Mouse (Mus musculus) erythroid progenitor cell, adult 5-6 weeks (primary cell): Measurements from ENCODE around the gene Fkbp4. TPM values are rescaled to one million over a fixed set of nuclear protein-coding genes. Genes with fewer than 3 reads are reported as not detected.
"Not testable (repeated sequence)": the region's sequence is repeated elsewhere in the genome, so short reads cannot be mapped to it uniquely, and the experiment has no call there.

Source experiments
- ATAC-seq: replicated peaks from 2 replicates; pipeline ENCODE4 v1.8.0; 2016; ENCODE audit warnings: moderate number of reproducible peaks, mild to moderate bottlenecking, moderate TSS enrichment, inconsistent platforms; ENCODE audit not compliant: poor library complexity, low FRiP score, severe bottlenecking
- total RNA-seq, 2 experiments: library from RNA; stranded (forward) in 1 of 2; stranded (reverse) in 1 of 2; fragments of 150-400 nt in 1 of 2; fragments of 186-747, 209-891 nt in 1 of 2; gene quantifications; 2 replicates each; pipeline versions ENCODE4 v1.2.3 to v1.2.4; 2015 to 2017; ENCODE audit warnings: low replicate concordance in 2 of 2

Fkbp4 gene
- total RNA-seq, 2 experiments from 2014 or later: 23.5 to 44.4 TPM

DNA sequence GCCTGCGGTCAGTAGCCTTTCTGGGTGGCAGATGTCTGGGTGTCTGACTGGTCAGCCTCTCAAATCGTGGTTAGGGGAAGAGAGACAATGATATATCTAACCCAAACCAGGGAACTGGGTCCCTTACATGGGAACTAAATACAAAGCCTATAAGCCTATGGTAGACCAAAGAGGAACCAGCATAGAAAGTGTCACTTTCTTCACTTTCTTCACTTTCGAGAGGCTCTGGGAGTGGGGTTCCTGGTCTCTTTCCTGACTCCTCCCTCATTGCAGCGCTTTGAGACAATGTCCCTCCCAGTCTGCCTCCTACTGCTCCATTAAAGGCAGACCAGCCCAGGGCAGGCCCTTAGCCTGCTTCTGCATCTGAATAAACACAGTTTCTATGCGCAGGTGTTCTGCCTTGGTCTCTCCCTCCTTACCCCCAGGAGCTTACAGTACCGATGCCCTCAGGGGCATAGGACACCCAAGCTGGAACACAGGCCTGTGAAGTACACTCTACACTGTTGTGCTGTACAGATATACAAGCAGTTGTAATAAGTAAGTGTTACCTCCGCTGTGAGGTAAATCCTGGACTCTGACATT, 29.8 kb downstream of the Fkbp4 start:
- ATAC-seq: no peak

- no peak for ATAC-seq
Observed at GRCm38 (mm10) chr6:128404708-128405107, 33.8 kb downstream of the Fkbp4 start.

DNA sequence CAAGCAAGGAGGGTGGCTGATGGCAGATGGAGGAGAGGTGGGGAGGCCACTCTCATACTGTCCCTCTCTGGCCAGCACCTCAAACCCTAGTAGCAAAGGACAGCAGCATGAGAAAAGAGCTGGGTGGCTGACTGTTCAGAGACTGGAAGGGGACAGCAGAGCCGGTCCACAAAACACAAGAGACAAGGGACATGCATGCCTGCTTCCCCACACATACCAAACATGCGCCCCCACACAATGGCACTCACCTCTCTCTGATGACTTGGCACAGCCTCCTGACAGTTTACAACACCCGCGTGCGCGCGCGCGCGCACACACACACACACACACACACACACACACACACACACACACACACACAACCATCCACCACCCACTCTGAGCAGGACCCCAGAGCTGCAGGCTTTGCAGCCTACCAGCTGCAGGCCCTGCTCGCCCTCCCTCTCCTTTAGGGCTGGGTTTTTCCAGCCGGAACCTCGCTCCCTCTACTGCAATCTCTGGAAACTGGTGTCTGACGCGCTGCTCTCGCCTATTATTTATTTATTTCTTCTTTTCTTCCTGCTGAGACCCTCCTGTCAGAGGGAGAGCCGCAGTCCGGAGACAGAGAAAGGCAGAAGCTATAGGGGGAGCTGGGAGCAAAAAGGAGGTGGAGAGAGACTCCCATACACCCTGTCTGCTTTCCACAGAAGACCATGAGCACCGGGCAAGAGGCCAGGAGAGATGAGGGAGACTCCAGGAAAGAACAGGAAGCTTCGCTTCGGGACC, 38.9 kb downstream of the Fkbp4 start:
- ATAC-seq: no peak

- no peak for ATAC-seq
Observed at GRCm38 (mm10) chr6:128398996-128399395, 39.5 kb downstream of the Fkbp4 start, which contains the start of gene Nrip2. Gene Nrip2 (plus strand): TSS chr6:128399296.

DNA sequence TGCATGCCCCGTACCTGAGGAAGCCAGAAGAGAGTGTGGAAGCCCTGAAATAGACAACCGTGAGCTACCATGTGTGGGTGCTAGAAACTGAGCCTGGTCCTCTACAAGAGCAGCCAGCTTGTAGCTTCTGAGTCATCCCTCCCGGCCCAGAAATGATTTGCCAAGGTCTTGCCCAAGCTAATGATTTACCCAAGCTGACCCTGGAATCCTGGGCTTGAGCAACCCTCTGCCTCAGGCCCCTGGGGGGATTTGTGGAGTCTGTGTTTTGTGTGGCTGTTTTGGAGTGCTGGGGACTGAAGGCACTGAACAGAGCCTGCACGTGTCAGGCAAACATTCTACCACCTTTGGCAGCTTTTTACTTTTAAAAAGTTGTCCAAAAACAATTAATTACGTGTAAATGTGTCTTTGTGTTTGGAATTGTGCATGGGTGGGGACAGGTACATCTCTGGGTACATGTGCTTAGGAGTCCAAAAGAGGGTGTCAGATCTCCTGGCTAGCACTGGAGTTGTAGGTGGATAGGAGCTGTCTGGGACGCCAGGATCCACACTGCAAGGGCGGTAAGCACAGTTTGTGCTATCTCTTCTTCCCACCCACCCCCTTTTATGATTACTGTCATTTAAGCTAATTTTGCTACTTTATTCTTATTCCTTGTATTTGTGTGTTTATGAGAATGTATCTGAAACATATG, 40.8 kb downstream of the Fkbp4 start:
- ATAC-seq: no peak

GRCm38 (mm10) chr6:128390683-128391082, 47.8 kb downstream of the Fkbp4 start:
- ATAC-seq: no peak

DNA sequence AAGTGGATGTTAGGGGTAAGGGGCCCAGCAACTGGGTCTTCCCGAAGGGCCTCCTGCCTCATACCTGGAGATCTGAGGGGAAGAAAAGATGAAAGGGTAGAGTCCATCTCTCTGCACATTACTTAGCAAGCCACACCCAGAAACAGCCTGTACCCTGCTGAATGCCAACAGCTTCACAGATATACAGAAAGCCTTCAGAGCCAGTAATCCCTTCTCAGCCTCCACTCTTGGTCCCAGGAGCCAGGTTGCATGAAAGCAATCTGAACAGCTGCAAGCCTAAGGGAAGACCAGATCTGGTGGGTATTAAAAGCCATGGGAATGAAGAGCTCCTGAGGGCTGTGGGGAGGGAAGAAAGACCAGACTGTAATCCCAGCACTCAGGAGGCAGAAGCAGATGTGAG, 49.3 kb downstream of the Fkbp4 start:
- no peak for ATAC-seq

DNA sequence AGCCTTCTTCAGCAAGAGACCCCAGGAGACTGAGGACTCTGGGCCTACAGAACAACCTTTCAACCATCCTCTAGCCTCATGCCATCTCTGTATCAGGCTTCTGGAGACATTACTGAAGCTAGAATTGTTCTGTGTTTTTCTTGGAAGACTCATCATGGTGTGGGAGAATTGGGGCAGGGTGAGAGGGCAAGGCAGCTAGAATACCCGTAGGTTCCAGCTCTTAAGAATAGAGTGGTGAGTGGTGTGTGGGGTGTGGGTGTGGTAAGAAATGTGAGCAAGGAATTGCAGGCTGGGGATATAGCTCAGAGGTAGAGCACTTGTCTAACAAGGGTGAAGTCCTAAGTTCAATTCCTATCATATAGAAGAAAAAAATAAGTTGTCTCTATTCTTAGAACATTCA, 53.5 kb downstream of the Fkbp4 start:
- no peak for ATAC-seq

DNA sequence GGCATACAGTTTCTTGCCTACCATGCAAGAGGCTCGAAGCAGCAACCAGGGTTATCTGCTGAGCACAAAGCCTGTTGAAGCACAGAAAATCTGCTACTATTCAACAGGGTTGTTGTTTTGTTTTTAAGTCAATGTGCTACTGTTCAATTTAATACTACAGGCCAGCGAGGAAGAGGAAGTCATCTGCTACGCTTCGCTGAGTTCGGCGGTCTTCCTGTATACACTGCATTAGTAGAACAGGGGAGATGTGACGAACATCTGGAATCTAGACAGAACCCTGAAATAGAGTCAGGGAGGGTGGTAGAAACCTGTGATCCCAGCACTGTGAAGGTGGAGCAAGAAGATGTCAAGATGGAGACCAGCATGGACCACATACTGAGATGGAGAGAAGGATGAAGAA, 54.7 kb downstream of the Fkbp4 start:
- ATAC-seq: no peak

- no peak for ATAC-seq
Observed at GRCm38 (mm10) chr6:128381254-128381653, 57.2 kb downstream of the Fkbp4 start.

- not testable (repeated sequence) for ATAC-seq
Observed at GRCm38 (mm10) chr6:128380594-128381167, 57.8 kb downstream of the Fkbp4 start.

Other genes starting within 250 kb of the Fkbp4 start
- not detected in 2 replicates for gene Tead4, start 137.9 kb downstream of the Fkbp4 start, total RNA-seq (2015; ENCODE audit: low replicate concordance)
- not detected in 2 replicates for gene Tead4, start 137.9 kb downstream of the Fkbp4 start, total RNA-seq (2017; ENCODE audit: low replicate concordance)
- gene Tulp3, start 82.8 kb downstream of the Fkbp4 start, total RNA-seq (2015; ENCODE audit: low replicate concordance): 0.84 and 2.9 TPM in 2 replicates
- gene Tulp3, start 82.8 kb downstream of the Fkbp4 start, total RNA-seq (2017; ENCODE audit: low replicate concordance): 2.3 and 3.0 TPM in 2 replicates
- gene Rhno1, start 75.8 kb downstream of the Fkbp4 start, total RNA-seq (2015; ENCODE audit: low replicate concordance): 141 and 176 TPM in 2 replicates
- 147 and 174 TPM in 2 replicates for gene Rhno1, start 75.8 kb downstream of the Fkbp4 start, total RNA-seq (2017; ENCODE audit: low replicate concordance)
- 131 and 194 TPM in 2 replicates for gene Foxm1, start 75.7 kb downstream of the Fkbp4 start, total RNA-seq (2015; ENCODE audit: low replicate concordance)
- 90.5 and 96.5 TPM in 2 replicates for gene Foxm1, start 75.7 kb downstream of the Fkbp4 start, total RNA-seq (2017; ENCODE audit: low replicate concordance)
- not detected in 2 replicates for gene Tex52, start 63.2 kb downstream of the Fkbp4 start, total RNA-seq (2015; ENCODE audit: low replicate concordance)
- gene Tex52, start 63.2 kb downstream of the Fkbp4 start, total RNA-seq (2017; ENCODE audit: low replicate concordance): 1.9 and 6.4 TPM in 2 replicates
- gene Gm44596, start 63.2 kb downstream of the Fkbp4 start, total RNA-seq (2015; ENCODE audit: low replicate concordance): not detected in 2 replicates
- gene Gm44596, start 63.2 kb downstream of the Fkbp4 start, total RNA-seq (2017; ENCODE audit: low replicate concordance): not detected in 2 replicates
- gene Nrip2, start 39.4 kb downstream of the Fkbp4 start, total RNA-seq (2015; ENCODE audit: low replicate concordance): not detected in 2 replicates
- gene Nrip2, start 39.4 kb downstream of the Fkbp4 start, total RNA-seq (2017; ENCODE audit: low replicate concordance): not detected in 2 replicates
- 3.6 and 37.3 TPM in 2 replicates for gene Itfg2, start 13.7 kb downstream of the Fkbp4 start, total RNA-seq (2015; ENCODE audit: low replicate concordance)
- 5.9 and 19.5 TPM in 2 replicates for gene Itfg2, start 13.7 kb downstream of the Fkbp4 start, total RNA-seq (2017; ENCODE audit: low replicate concordance)
- not detected in 2 replicates for gene Pzp, start 88.0 kb upstream of the Fkbp4 start, total RNA-seq (2015; ENCODE audit: low replicate concordance)
- not detected in 2 replicates for gene Pzp, start 88.0 kb upstream of the Fkbp4 start, total RNA-seq (2017; ENCODE audit: low replicate concordance)
- not detected in 2 replicates for gene A2ml1, start 142.9 kb upstream of the Fkbp4 start, total RNA-seq (2015; ENCODE audit: low replicate concordance)
- not detected in 2 replicates for gene A2ml1, start 142.9 kb upstream of the Fkbp4 start, total RNA-seq (2017; ENCODE audit: low replicate concordance)
- gene Klrb1a, start 184.9 kb upstream of the Fkbp4 start, total RNA-seq (2015; ENCODE audit: low replicate concordance): not detected in 2 replicates
- not detected in 2 replicates for gene Klrb1a, start 184.9 kb upstream of the Fkbp4 start, total RNA-seq (2017; ENCODE audit: low replicate concordance)
- not detected in 2 replicates for gene Clec2h, start 223.7 kb upstream of the Fkbp4 start, total RNA-seq (2015; ENCODE audit: low replicate concordance)
- gene Clec2h, start 223.7 kb upstream of the Fkbp4 start, total RNA-seq (2017; ENCODE audit: low replicate concordance): not detected in 2 replicates